Mouse (Mus musculus) layer of hippocampus, postnatal 36 days (tissue): ENCODE results near the gene Olfr134. TPM values are rescaled to one million over a fixed set of nuclear protein-coding genes. Genes with fewer than 3 reads are reported as not detected.
"Not testable (repeated sequence)": the region's sequence is repeated elsewhere in the genome, so short reads cannot be mapped to it uniquely, and the experiment has no call there.

ENCODE experiments used
- DNase-seq, 2 experiments: peaks; one replicate each; pipeline ENCODE4 v3.0.0; 2022
- total RNA-seq, 2 experiments: library from RNA; stranded (reverse); gene quantifications; 2 replicates each; pipeline ENCODE4 v1.2.3; 2021

Olfr134 gene
- total RNA-seq, result not detected

DNA sequence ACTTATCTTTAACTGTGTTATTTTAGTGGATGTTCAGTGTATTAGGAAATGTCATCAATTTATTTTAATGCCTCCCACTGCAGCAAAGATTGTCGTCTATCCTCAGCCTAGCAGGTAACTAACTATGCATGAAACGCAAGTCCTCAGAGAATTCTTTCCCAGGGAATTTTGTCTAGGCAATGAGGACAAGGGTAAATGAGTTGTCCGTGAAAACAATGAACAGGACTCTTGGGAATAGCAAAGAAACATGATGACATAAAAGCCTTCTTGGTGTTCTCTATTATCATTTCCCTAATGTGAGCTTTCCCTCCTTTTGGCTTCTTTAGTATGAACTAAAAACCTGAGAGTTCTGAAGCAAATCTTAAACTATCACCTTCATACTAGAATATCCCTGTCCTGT is at the start of gene Olfr134:
Gene Olfr134, plus strand, starts transcription at position 301 of the 400 bp plus-strand sequence.
- no peak for DNase-seq

DNA sequence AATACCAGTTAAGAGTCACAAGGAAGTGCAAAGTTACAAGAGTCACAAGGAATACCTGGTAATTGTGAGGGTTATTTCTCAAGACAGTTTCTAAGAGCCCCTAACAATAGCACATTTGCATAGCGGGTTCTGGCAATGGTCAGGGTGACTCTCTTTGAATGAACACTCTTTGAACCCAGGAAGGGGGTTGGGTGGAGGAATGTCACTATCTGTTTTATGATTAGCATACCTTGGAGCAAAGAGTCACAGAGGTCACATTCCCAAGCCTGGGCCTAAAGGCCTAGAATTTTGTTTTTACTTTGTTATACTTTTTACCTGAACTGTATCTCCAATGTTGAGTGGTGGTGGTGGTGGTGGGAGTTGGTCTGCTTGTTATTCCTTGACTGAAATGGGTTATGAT is 47.0 kb upstream of the Olfr134 start:
- not testable (repeated sequence) for DNase-seq

DNA sequence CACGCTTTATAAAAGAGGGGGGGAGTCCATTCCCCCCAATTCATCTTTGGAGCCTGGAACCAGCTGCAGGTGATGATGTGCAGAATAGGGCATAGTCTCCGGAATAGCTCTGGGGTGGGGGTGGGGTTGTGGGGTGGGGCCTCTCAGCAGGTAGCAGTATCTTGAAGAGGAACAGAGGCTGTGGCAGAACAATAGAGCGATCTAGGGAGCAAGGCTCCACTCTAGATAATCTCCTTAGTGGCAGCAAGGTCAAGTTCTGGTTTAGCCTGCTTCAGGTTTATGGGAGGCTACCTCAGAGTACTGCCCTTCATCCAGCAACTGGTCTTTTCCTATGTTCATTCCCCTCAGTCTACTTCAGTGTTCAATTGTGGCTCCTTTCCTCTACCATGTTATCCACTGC is 45.8 kb upstream of the Olfr134 start:
- DNase-seq, result not testable (repeated sequence)

DNA sequence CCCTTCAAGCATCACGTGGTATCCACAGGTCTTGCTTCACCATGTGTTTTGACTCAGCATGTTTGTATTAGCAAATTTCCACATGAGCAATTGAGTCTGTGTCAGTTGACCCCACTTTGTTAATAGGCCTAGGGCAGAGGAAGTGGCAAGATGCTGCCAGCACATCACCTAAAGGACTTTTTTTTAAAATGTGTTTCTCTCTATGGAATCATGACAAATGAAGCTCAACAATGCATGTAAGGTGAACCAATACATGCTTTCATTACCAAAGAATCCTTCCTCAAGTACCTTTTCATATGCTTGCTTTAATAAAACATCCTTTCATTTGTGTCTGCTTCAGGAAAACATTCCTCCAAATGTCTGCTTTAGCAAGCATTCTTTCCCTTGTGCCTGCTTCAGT is 36.8 kb upstream of the Olfr134 start, which contains the start of gene Olfr132:
Gene Olfr132, minus strand, starts transcription at position 101 of the 400 bp plus-strand sequence.
- DNase-seq, result no peak

DNA sequence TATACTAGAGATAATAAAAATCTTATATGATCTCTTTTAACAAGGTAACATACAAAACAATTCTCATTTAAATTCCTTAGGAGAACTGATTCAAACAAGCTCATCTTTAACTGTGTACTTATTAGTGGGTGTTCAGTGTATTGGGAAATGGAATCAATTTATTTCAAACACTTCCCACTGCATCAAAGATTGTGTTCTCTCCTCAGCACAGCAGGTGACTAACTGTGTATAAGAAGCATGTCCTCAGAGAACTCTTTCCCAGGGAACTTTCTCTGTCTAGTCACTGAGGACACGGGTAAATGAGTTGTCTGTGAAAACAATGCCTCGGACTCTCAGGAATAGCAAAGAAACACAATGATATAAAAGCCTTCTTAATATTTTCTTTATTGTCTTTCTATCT is 26.2 kb upstream of the Olfr134 start, which contains the start of gene Olfr133:
Gene Olfr133, plus strand, starts transcription at position 301 of the 400 bp plus-strand sequence.
- no peak for DNase-seq

DNA sequence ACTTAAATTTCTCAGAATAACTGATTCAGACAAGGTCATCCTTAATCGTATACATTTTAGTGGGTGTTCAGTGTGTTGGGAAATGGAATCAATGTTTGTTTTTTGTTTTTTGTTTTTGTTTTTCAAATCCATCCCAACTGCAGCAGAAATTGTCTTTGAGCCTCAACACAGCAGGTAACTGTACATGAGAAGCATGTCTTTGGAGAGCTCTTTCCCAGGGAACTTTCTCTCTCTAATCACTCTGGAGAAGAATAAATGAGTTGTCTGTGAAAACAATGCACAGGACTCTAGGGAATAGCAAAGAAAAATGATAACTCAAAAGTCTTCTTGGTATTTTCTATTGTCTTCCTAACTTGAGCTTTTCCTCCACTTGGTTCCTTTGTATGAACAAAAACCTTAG is 32.8 kb downstream of the Olfr134 start, which contains the start of gene Olfr135:
Gene Olfr135, plus strand, starts transcription at position 301 of the 400 bp plus-strand sequence.
- DNase-seq, result no peak

Other genes starting within 250 kb of the Olfr134 start
- not detected for gene Olfr761, start 218.3 kb upstream of the Olfr134 start, total RNA-seq
- not detected for gene Olfr129, start 111.3 kb upstream of the Olfr134 start, total RNA-seq
- gene Olfr130, start 107.5 kb upstream of the Olfr134 start, total RNA-seq, result not detected
- gene Olfr131, start 82.7 kb upstream of the Olfr134 start, total RNA-seq, result not detected
- not detected for gene Olfr132, start 36.9 kb upstream of the Olfr134 start, total RNA-seq
- not detected for gene Olfr133, start 26.1 kb upstream of the Olfr134 start, total RNA-seq
- gene Olfr135, start 32.9 kb downstream of the Olfr134 start, total RNA-seq, result not detected
- gene Olfr138, start 89.6 kb downstream of the Olfr134 start, total RNA-seq, result not detected
- gene Olfr137, start 136.2 kb downstream of the Olfr134 start, total RNA-seq, result not detected
- not detected for gene Olfr136, start 158.4 kb downstream of the Olfr134 start, total RNA-seq
- gene Esp36, start 248.8 kb downstream of the Olfr134 start, total RNA-seq, result not detected